Mouse (Mus musculus) C2C12 (cell line): Measurements from ENCODE around the gene Afdn. TPM values are rescaled to one million over a fixed set of nuclear protein-coding genes. Genes with fewer than 3 reads are reported as not detected.

Source experiments
- H3K27me3 ChIP-seq: one replicate; pipeline ENCODE4 v1.6.1; 2011; ENCODE audit not compliant: control insufficient read depth, insufficient read depth, insufficient read length
- H3K36me3 ChIP-seq: one replicate; pipeline ENCODE4 v1.6.1; 2011; ENCODE audit not compliant: control insufficient read depth, insufficient read depth
- H3K4me3 ChIP-seq: one replicate; pipeline ENCODE4 v1.5.1; 2011; ENCODE audit warnings: mild to moderate bottlenecking, control low read depth; ENCODE audit not compliant: poor library complexity, insufficient read depth, severe bottlenecking
- H3K79me2 ChIP-seq: one replicate; pipeline ENCODE4 v1.6.1; 2011; ENCODE audit not compliant: control insufficient read depth, insufficient read depth
- H3K79me3 ChIP-seq: one replicate; pipeline ENCODE4 v1.6.1; 2011; ENCODE audit warnings: low read depth, control low read depth
- H3ac ChIP-seq: one replicate; pipeline ENCODE3; 2011; ENCODE audit warnings: low read depth; ENCODE audit not compliant: control insufficient read depth, insufficient read length
- CEBPB ChIP-seq: IDR thresholded peaks from one replicate; pipeline ENCODE4 v1.6.1; 2011; ENCODE audit warnings: low read depth, mild to moderate bottlenecking, control low read depth, moderate library complexity
- CTCF ChIP-seq: IDR thresholded peaks from one replicate; pipeline ENCODE4 v1.5.1; 2011; ENCODE audit not compliant: control insufficient read depth, insufficient read depth, insufficient read length
- FOSL1 ChIP-seq: IDR thresholded peaks from one replicate; pipeline ENCODE4 v1.8.0; 2011; ENCODE audit warnings: mild to moderate bottlenecking, low read length; ENCODE audit not compliant: poor library complexity, insufficient read depth, severe bottlenecking
- MAX ChIP-seq: IDR thresholded peaks from one replicate; pipeline ENCODE4 v1.6.1; 2011; ENCODE audit warnings: mild to moderate bottlenecking, control low read depth
- MYOD1 ChIP-seq: IDR thresholded peaks from one replicate; pipeline ENCODE4 v1.6.1; 2011; ENCODE audit warnings: low read depth; ENCODE audit not compliant: control insufficient read depth, insufficient read length
- MYOG ChIP-seq: IDR thresholded peaks from one replicate; pipeline ENCODE4 v1.6.1; 2011; ENCODE audit not compliant: control insufficient read depth, insufficient read length; ENCODE audit errors: extremely low read depth
- USF1 ChIP-seq: IDR thresholded peaks from one replicate; pipeline ENCODE4 v1.6.1; 2011; ENCODE audit warnings: low read depth, mild to moderate bottlenecking, control low read depth, moderate library complexity
- polyA plus RNA-seq: library from polyadenylated mRNA; unstranded; fragments of >200 nt; fragmentation: generic; extraction: Trizol; gene quantifications from one replicate; pipeline ENCODE4 v1.2.1, GENCODE M21; 2012; ENCODE audit warnings: missing spikeins

Gene Afdn
- polyA plus RNA-seq, 1 experiment = 21.0 TPM

DNA sequence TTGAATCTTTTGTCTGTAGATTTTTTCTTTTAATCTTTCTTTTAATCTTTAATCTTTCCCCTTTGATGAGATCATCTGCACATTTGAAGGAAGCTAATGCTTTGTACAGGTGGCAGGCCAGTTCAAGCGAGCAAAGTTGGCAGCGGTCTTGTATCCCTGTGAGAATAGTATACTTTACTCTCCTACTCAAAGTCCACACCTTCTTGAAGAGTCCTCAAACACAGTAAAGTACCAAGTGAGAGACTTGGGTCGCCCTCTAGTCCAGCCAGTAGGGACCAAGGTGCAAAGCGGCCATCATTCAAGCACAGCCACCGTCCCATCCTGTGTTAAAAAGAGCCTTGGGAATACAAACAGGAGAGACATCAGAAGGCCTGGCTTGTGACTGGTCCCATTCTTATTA lies 25.3 kb upstream of the Afdn start:
- no peaks in the 10 kb centered on the region for H3K27me3 ChIP-seq
- no peak for TF ChIP-seq FOSL1
- TF ChIP-seq USF1 = no peak
- TF ChIP-seq MAX = no peak
- TF ChIP-seq MYOG = no peak
- TF ChIP-seq CEBPB = no peak
- TF ChIP-seq MYOD1 = no peak
- TF ChIP-seq CTCF = no peak
- H3K36me3 ChIP-seq = no peaks in the 10 kb centered on the region
- H3K4me3 ChIP-seq = no peak overlapping the region
- H3K79me2 ChIP-seq = no peaks in the 10 kb centered on the region
- no peaks in the 10 kb centered on the region for H3K79me3 ChIP-seq
- H3ac ChIP-seq = no peak overlapping the region

DNA sequence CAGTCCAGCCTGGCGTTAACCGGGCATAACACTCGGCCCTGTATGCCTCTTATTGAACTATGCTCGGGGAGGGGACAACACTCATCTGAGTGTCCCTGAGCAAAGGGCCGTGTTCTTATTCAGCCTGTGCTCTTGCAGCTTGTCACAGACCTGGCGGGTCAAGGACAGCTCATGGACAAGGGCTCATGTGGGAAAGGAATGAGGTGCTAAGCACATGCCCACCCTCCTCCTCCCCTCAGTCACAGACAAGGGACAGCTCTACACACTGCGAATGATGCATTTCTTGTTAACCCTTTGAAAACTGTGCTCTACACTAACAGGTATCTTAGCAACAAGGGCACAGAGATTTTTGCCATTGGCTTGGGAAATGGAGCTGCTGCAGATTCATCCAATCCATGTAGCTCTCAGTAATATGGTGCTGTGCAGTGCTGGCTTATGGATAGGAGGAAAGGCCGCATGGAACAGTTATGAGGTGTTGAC lies 24.5 kb upstream of the Afdn start:
- Histone ChIP-seq H3K79me3 (no peaks in the 10 kb centered on the region), H3K79me2 (no peaks in the 10 kb centered on the region), H3K4me3 (no peak overlapping the region), H3K27me3 (no peaks in the 10 kb centered on the region), H3K36me3 (no peaks in the 10 kb centered on the region), H3ac (no peak overlapping the region)
- TF ChIP-seq CTCF (no peak), MYOG (no peak), FOSL1 (no peak), CEBPB (no peak), USF1 (no peak), MAX (no peak), MYOD1 (no peak)

DNA sequence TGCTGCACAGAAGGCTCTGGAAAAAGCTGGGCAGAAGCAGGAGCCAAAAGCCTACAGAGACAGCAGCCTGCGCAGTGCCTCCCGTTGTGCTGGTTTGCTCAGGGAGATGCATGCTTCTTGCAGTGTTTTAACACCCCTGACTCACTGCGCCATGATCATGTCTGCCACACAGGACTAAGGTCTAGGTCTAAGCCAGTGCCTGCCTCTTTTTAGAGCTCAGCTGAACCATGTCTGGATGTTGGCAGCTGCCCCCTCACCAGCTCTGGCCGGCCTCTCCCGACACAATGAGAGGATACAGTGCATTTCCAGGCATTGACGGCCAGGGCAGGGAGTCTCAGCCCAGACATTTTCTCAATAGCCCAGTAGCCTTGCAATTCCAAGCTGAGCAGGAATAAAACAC lies 23.0 kb upstream of the Afdn start:
- Histone ChIP-seq H3K36me3 (no peaks in the 10 kb centered on the region), H3K79me2 (no peaks in the 10 kb centered on the region), H3K27me3 (no peaks in the 10 kb centered on the region), H3ac (no peak overlapping the region), H3K4me3 (no peak overlapping the region), H3K79me3 (no peaks in the 10 kb centered on the region)
- TF ChIP-seq CEBPB = no peak
- TF ChIP-seq USF1 = no peak
- TF ChIP-seq CTCF = no peak
- no peak for TF ChIP-seq MYOD1
- no peak for TF ChIP-seq MYOG
- TF ChIP-seq MAX = no peak
- TF ChIP-seq FOSL1 = no peak

DNA sequence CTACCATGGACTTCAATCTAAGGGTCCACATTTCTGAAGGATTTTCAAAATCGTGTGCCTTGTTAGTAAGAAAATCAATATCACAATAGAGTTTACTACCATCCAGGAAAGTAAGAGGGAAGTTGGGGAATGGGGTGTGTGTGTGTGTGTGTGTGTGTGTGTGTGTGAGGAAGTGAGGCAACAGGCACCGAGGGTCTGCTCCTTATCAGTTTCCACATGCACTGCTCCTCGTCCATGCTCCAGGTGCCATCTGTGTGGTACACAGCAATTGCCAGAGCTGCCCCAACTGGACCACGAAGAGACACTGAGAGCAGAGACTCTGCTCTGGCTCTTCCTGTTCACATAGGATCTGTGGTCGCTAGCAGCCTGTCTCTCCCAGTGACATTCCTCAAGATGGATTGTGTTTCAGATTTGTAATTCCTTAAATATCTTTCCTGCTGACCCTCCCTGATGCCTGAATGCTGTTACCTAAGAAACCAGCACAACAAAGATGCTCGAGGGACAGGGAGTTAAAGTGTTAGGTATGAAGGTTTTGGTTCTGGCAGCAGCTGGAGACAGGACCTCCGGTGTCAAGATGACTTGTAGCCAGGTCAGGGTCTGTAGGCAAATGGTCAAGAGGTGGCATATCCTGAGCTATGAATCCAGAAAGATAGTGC lies 22.1 kb upstream of the Afdn start:
- H3K79me2 ChIP-seq = no peaks in the 10 kb centered on the region
- H3K27me3 ChIP-seq = no peaks in the 10 kb centered on the region
- TF ChIP-seq CEBPB (no peak), MYOG (no peak), MYOD1 (no peak), CTCF (no peak), MAX (no peak), USF1 (no peak), FOSL1 (no peak)
- no peak overlapping the region for H3K4me3 ChIP-seq
- H3K36me3 ChIP-seq = no peaks in the 10 kb centered on the region
- H3K79me3 ChIP-seq = no peaks in the 10 kb centered on the region
- no peak overlapping the region for H3ac ChIP-seq

DNA sequence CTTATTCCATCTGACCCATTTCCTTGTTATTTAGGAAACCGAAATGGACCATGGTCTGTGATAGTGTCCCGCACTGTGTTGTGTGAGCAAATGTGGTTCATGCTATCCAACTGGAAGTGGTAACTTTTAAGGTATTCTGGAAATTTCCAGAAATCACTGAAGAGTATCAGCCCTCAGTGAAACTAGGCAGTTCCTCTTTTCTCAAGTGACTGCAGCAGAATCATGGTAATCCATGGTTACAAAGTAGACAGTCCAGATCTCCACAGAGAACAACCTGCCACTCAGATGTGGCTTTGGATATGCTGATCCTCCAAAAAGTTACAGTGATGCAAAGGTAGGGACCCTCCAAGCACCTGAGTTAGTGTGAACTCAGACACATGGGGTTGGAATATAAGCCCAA lies 21.4 kb upstream of the Afdn start:
- no peaks in the 10 kb centered on the region for H3K27me3 ChIP-seq
- H3K4me3 ChIP-seq = no peak overlapping the region
- TF ChIP-seq CEBPB (no peak), MAX (no peak), MYOD1 (no peak), FOSL1 (no peak), MYOG (no peak), USF1 (no peak), CTCF (no peak)

DNA sequence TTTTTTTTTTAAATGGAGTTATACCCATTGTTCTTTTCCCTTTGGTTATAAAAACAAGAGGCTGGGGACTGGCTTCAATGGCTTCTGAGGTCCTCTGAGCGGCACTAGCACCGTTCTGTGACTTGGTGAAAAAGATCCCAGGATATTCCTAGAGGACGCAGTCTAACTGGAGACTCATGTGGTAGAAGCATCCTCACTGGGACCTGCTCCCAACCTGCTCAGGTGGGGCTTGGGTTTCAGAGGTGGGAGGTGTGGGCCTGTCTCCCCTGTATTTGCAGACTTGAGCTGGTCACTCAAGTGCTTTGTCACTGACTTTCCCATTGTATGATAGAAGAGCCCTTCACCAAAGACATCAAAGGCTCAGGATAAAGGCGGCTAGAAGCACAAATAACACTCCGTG lies 20.4 kb upstream of the Afdn start:
- no peaks in the 10 kb centered on the region for H3K36me3 ChIP-seq
- TF ChIP-seq MAX = no peak
- no peak for TF ChIP-seq MYOD1
- TF ChIP-seq USF1 = no peak
- TF ChIP-seq MYOG = no peak
- no peak for TF ChIP-seq CEBPB
- TF ChIP-seq FOSL1 = no peak
- TF ChIP-seq CTCF = no peak
- H3K27me3 ChIP-seq = no peaks in the 10 kb centered on the region
- no peak overlapping the region for H3K4me3 ChIP-seq
- no peaks in the 10 kb centered on the region for H3K79me3 ChIP-seq
- no peak overlapping the region for H3ac ChIP-seq
- H3K79me2 ChIP-seq = no peaks in the 10 kb centered on the region

More for the DNA sequence above, 21.4 kb upstream of the Afdn start:
- no peaks in the 10 kb centered on the region for H3K79me3 ChIP-seq
- H3ac ChIP-seq = no peak overlapping the region
- H3K36me3 ChIP-seq = no peaks in the 10 kb centered on the region
- no peaks in the 10 kb centered on the region for H3K79me2 ChIP-seq
